Mouse (Mus musculus) neural tube, embryonic 11.5 days (tissue): ENCODE results near the gene Minos1. TPM values are rescaled to one million over a fixed set of nuclear protein-coding genes. Genes with fewer than 3 reads are reported as not detected.

Experiments used
- ATAC-seq: fragments of 200-750 bp; cut with Nextera tagmentation; 2 replicates; pipeline ENCODE4 v1.8.0; 2017; ENCODE audit warnings: moderate number of reproducible peaks, mild to moderate bottlenecking, moderate TSS enrichment, moderate library complexity; ENCODE audit not compliant: insufficient read depth, low FRiP score, low TSS enrichment
- DNase-seq: peaks from one replicate; pipeline ENCODE4 v3.0.0-alpha.2; 2015; ENCODE audit warnings: low spot score
- H3K27ac ChIP-seq: fragments of 300-500 bp; sonication (generic); 2 replicates; pipeline ENCODE4 v1.5.1; 2014; ENCODE audit warnings: low read depth, mild to moderate bottlenecking, low read length
- H3K27me3 ChIP-seq: fragments of 300-500 bp; sonication (generic); 2 replicates; pipeline ENCODE4 v1.6.1; 2014; ENCODE audit warnings: mild to moderate bottlenecking, low read length, mixed read lengths; ENCODE audit not compliant: control insufficient read depth, insufficient read depth
- H3K36me3 ChIP-seq: fragments of 300-500 bp; sonication (generic); 2 replicates; pipeline ENCODE4 v1.6.1; 2014; ENCODE audit warnings: mild to moderate bottlenecking, low read length, moderate library complexity, mixed read lengths; ENCODE audit not compliant: control insufficient read depth, insufficient read depth
- H3K4me1 ChIP-seq: fragments of 300-500 bp; sonication (generic); 2 replicates; pipeline ENCODE4 v1.6.1; 2014; ENCODE audit warnings: low read length, mixed read lengths; ENCODE audit not compliant: control insufficient read depth, insufficient read depth
- H3K4me2 ChIP-seq: fragments of 300-500 bp; sonication (generic); 2 replicates; pipeline ENCODE4 v1.6.1; 2014; ENCODE audit warnings: low read depth, mild to moderate bottlenecking, moderate library complexity
- H3K4me3 ChIP-seq: fragments of 300-500 bp; sonication (generic); 2 replicates; pipeline ENCODE4 v1.5.1; 2014; ENCODE audit warnings: low read depth, low read length
- H3K9ac ChIP-seq: fragments of 300-500 bp; sonication (generic); 2 replicates; pipeline ENCODE4 v1.6.1; 2014; ENCODE audit warnings: mild to moderate bottlenecking, low read length
- H3K9me3 ChIP-seq: fragments of 300-500 bp; sonication (generic); 2 replicates; pipeline ENCODE4 v1.6.1; 2016; ENCODE audit warnings: low read length; ENCODE audit not compliant: control insufficient read depth
- WGBS: fragments of 180-500 bp; shearing (Covaris S2); extraction: QIAGEN DNeasy Blood & Tissue Kit; methylation state at CpG from one replicate; pipeline ENCODE4 v1.1.7; 2014; 5-methylcytosine and 5-hydroxymethylcytosine counted together
- polyA plus RNA-seq: library from polyadenylated mRNA; unstranded; fragments of >200 nt; fragmentation: Nextera tagmentation; extraction: Ambion mirVana; gene quantifications from 2 replicates; pipeline ENCODE4 v1.2.1, GENCODE M21; 2014

The Minos1 gene
- polyA plus RNA-seq, 1 experiment from 2014 or later: 397 TPM

DNA sequence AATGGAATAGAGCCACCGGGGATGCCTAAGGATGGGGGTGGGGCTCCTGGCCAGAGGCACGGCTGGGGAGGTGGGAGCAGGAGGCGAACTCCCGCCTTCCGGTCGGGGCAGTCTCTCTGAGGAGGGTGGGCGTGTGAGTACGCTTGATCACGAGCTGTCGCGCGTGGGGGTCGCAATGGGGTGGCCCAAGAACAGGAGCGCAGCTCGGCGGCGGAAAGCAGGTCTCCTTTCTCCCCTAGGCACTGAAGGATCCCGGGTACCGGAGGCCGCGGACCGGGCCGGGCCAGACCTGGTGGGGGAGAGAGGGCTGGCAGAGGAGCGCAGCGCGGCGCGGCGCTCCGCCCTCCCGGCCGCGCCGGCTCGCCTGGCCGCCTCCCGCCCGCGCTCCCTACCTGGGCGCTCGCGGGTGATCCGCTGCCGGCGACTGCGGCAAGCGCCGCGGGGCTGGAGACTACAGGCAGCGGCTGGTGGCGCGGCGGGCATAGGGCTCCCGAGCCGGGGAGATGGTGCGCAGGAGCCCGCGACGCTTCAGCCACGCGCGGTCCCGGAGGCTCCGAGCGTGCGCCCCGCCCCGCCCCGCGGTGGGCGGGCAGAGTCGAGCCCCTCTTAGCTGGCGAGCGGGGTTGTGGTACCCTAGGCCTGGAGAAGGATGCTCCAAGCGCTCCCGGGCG is 55.7 kb downstream of the Minos1 start, which contains the start of gene Htr6:
Gene Htr6, minus strand, starts transcription at position 530 of the 671 bp plus-strand sequence.
- peaks cover 44% of the 10 kb centered on the region for H3K27me3 ChIP-seq
- no peak for ATAC-seq

DNA sequence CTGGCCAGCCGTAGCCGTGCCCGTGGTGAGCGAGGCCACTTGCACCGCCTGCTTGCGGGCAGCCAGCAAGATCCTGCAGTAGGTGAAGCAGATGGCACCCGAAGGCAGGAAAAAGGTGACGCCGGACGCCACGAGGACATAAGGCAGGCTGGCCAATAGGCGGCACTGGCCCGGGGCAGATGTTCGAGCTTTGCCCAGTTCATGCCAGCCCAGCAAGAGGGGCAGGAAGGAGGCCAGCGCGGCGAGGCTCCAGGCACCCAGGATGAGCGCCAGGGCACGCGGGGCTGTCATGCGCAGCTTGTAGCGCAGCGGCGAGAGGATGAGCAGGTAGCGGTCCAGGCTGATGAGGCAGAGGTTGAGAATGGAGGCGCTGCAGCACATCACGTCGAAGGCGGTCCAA is 56.9 kb downstream of the Minos1 start:
- Histone ChIP-seq H3K36me3 (no peaks in the 10 kb centered on the region), H3K9me3 (no peaks in the 10 kb centered on the region), H3K9ac (no peak overlapping the region), H3K4me1 (peaks cover 7% of the 10 kb centered on the region), H3K27ac (no peak overlapping the region), H3K4me2 (no peak overlapping the region), H3K27me3 (peaks cover 44% of the 10 kb centered on the region), H3K4me3 (no peak overlapping the region)
- 20% methylated on average over 29 of the region's 29 CpGs for WGBS
- no peak for ATAC-seq
- DNase-seq: no peak

More for the DNA sequence above, 55.7 kb downstream of the Minos1 start, which contains the start of gene Htr6:
- Histone ChIP-seq H3K9ac (0 out of 2 replicates have a peak within 1 kb of the TSS, but pooled peaks have one; percentile 6), H3K4me2 (peak within 1 kb of the TSS; percentile 67), H3K4me1 (peaks cover 7% of the 10 kb centered on the region), H3K27ac (no peak within 1 kb of the TSS), H3K4me3 (peak within 1 kb of the TSS; percentile 40), H3K9me3 (no peaks in the 10 kb centered on the region), H3K36me3 (no peaks in the 10 kb centered on the region)
- DNase-seq: no peak
- 1% methylated on average over 29 of the region's 77 CpGs for WGBS

DNA sequence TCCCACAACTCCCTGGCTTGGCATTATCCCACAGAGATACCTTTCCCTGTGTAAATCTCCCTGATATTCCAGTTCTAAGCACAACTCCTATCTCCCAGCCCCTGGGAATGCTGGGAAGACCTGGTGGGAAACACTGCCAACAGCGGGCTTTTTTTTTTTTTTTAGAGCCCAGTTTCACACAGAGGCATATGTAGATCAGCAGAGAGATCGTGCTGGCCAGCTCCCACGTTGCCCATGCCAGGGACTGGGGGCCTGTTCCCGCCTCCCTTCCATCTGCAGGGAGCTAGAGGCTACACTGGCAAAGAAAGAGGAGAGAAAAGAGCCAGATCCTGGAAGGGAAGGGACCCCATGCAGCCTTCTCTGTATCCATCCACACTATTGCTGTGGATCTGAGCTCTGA is 62.6 kb downstream of the Minos1 start:
- no peaks in the 10 kb centered on the region for H3K9me3 ChIP-seq
- H3K4me2 ChIP-seq: no peak overlapping the region
- ATAC-seq (no peak), DNase-seq (no peak)
- H3K27ac ChIP-seq: no peak overlapping the region
- H3K9ac ChIP-seq: no peak overlapping the region
- no peak overlapping the region for H3K4me3 ChIP-seq
- H3K36me3 ChIP-seq: no peaks in the 10 kb centered on the region
- H3K4me1 ChIP-seq: no peaks in the 10 kb centered on the region
- 38% methylated on average over 4 of the region's 4 CpGs for WGBS
- H3K27me3 ChIP-seq: peaks cover 4% of the 10 kb centered on the region

DNA sequence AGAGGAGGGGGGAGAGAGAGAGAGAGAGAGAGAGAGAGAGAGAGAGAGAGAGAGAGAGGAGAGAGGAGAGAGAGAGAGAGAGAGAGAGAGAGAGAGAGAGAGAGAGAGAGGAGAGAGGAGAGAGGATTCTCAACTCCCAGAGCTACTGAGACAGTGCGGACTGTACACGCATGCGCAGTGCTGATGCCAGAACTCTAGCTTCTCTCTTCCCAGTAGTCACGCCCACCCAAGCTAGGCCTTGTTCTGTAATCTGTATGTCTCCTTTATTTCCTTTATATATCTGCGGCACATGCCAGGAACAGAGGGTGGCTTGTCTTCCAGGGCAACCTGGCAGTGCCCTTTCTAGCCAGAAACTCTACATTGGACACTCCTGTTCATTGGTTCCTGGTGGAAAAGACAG is 66.1 kb downstream of the Minos1 start:
- no peak for ATAC-seq
- Histone ChIP-seq H3K9me3 (no peaks in the 10 kb centered on the region), H3K4me3 (no peak overlapping the region), H3K27me3 (no peaks in the 10 kb centered on the region), H3K4me1 (no peaks in the 10 kb centered on the region), H3K36me3 (no peaks in the 10 kb centered on the region), H3K27ac (no peak overlapping the region), H3K9ac (no peak overlapping the region), H3K4me2 (no peak overlapping the region)
- 85% methylated on average over 5 of the region's 5 CpGs for WGBS
- DNase-seq: no peak

DNA sequence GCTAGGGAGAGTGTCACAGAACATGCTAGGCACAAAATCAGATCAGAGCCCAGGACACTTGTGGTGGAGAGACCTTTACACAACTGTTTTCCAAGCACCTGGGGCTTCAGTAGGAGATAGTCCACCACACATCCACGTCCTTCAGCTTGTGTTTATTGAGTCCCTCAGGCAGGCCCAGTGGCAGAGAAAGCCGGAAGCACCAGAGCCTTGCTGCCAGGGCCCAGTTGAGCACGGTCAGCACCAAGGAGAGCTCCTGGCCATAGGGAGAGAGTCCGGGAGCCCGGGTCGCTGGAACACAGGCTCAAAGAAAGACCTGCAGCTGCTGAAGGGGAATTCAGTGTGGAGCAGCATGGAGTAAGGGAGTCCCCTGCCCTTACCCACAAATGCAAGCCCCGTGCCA is 71.3 kb downstream of the Minos1 start:
- Histone ChIP-seq H3K27ac (no peak overlapping the region), H3K4me3 (no peak overlapping the region), H3K27me3 (no peaks in the 10 kb centered on the region), H3K4me1 (no peaks in the 10 kb centered on the region), H3K9ac (no peak overlapping the region), H3K4me2 (no peak overlapping the region), H3K36me3 (no peaks in the 10 kb centered on the region), H3K9me3 (no peaks in the 10 kb centered on the region)
- 5% methylated on average over 7 of the region's 7 CpGs for WGBS
- ATAC-seq (no peak), DNase-seq (peak; percentile 60)

DNA sequence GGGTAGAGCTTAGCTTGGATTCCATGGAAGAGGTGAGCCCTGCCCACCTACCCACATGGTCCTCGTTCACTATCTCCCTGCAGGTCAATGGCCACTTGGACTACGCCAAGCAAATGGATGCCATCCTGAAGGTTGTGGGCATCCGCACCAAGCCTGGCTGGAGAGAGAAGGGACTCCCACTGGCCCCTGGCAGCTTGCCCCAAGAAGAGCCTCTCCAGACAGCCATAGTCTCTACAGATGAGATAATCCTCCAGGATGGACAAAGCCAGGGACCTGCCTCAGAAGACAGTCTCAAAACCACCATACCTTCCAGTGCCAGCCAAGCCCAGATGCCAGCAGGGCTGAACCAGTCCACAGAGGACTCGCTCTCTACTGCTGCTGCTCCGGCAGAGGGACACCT is 72.9 kb downstream of the Minos1 start:
- ATAC-seq (no peak), DNase-seq (no peak)
- H3K9me3 ChIP-seq: no peaks in the 10 kb centered on the region
- no peak overlapping the region for H3K27ac ChIP-seq
- no peak overlapping the region for H3K4me3 ChIP-seq
- no peak overlapping the region for H3K9ac ChIP-seq
- H3K36me3 ChIP-seq: no peaks in the 10 kb centered on the region
- 89% methylated on average over 5 of the region's 5 CpGs for WGBS
- H3K4me2 ChIP-seq: no peak overlapping the region
- H3K27me3 ChIP-seq: no peaks in the 10 kb centered on the region
- H3K4me1 ChIP-seq: no peaks in the 10 kb centered on the region

DNA sequence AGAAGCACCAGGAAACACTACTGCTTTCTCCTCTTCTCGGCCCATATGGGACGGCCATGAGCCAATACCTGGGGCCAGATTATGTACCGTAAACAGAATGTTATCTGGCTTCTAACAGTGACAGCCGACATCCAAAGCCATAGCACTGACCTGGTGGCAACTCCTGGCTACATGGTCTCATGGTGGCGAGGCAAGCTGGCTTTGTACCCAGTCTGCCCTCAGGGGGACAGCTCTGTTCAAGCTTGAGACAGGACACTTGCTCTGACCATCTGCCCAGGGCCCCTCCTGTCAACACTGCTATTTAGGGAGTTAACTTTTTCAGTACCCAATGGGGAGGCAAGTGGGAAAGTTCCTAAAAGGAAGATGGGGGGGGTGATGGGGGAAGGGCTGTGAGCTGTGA is 73.6 kb downstream of the Minos1 start:
- H3K4me3 ChIP-seq: no peak overlapping the region
- H3K9ac ChIP-seq: no peak overlapping the region
- DNase-seq (no peak), ATAC-seq (no peak)
- no peaks in the 10 kb centered on the region for H3K36me3 ChIP-seq
- 92% methylated on average over 5 of the region's 5 CpGs for WGBS
- no peaks in the 10 kb centered on the region for H3K9me3 ChIP-seq
- no peak overlapping the region for H3K4me2 ChIP-seq
- no peaks in the 10 kb centered on the region for H3K27me3 ChIP-seq
- no peaks in the 10 kb centered on the region for H3K4me1 ChIP-seq
- no peak overlapping the region for H3K27ac ChIP-seq

DNA sequence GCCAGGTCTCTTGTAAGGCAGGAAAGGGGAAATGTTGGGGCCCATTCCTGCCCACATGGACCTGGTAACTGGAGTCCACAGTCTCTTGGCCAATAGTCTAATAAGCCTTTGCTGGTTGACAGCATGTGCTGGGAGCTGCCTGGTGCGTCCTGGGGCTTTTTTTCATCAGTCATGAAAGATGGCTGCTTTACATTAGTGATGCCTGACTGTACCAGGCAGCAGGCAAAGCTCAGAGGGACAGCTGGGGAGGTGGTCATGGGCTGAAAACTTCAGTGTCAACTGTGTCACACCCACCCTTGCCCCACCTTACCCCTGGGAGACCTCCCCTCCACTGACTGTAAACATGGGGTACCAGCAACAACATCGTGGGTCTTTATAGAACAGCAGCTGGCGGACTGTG is 75.2 kb downstream of the Minos1 start:
- ATAC-seq (no peak), DNase-seq (no peak)
- Histone ChIP-seq H3K4me2 (no peak overlapping the region), H3K27ac (no peak overlapping the region), H3K9ac (no peak overlapping the region), H3K4me1 (no peaks in the 10 kb centered on the region), H3K27me3 (no peaks in the 10 kb centered on the region), H3K36me3 (no peaks in the 10 kb centered on the region), H3K9me3 (no peaks in the 10 kb centered on the region), H3K4me3 (no peak overlapping the region)
- WGBS: 67% methylated on average over 3 of the region's 3 CpGs

DNA sequence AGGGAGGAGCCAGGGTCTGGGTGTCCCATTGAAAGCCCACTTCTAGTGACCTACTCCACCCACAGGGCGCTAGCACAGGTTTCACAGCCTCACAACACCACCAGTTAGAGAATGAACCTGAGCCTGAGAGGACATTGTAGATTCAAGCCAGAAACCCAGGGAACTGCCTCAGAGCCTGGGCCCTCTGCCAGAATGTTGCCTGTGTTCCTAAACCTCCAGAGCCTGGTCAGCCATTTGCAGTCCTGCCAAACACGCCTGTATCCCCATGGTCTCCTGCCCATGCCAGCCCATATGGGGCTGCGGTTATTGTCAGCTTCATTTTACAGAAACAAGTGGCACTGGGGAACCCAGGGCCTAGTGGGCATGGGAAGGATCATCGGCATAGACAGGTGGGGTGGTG is 75.6 kb downstream of the Minos1 start:
- no peaks in the 10 kb centered on the region for H3K4me1 ChIP-seq
- no peak overlapping the region for H3K27ac ChIP-seq
- DNase-seq (no peak), ATAC-seq (no peak)
- no peak overlapping the region for H3K4me2 ChIP-seq
- H3K9me3 ChIP-seq: no peaks in the 10 kb centered on the region
- no peaks in the 10 kb centered on the region for H3K36me3 ChIP-seq
- 82% methylated on average over 4 of the region's 4 CpGs for WGBS
- no peak overlapping the region for H3K9ac ChIP-seq
- no peak overlapping the region for H3K4me3 ChIP-seq
- H3K27me3 ChIP-seq: no peaks in the 10 kb centered on the region
